Mouse (Mus musculus): ENCODE results near the gene Olig2.

Gene Olig2

GRCm38 (mm10) chr16:91270982-91271549 lies 45.8 kb downstream of the Olig2 start:
- no peak for DNase-seq

- no peak for DNase-seq
Measured at GRCm38 (mm10) chr16:91271634-91272033, 46.4 kb downstream of the Olig2 start.

All from thymus, postnatal 14 days (tissue).